Mouse (Mus musculus): ENCODE data around the gene Gm20795. TPM values are rescaled to one million over a fixed set of nuclear protein-coding genes. Genes with fewer than 3 reads are reported as not detected.

Gene Gm20795
- not detected in 2 replicates for polyA plus RNA-seq (2012; rRNA removed)

GRCm38 (mm10) chrY:40804614-40805013, at the start of gene Gm20795:
Gene Gm20795, plus strand, starts transcription at chrY:40804914.

GRCm38 (mm10) chrY:40775665-40776064, 29.0 kb upstream of the Gm20795 start, which contains the start of gene Gm21797:
Gene Gm21797, minus strand, starts transcription at chrY:40775765.

Other genes starting within 250 kb of the Gm20795 start
- not detected in 2 replicates for gene Gm21852, start 152.9 kb upstream of the Gm20795 start, polyA plus RNA-seq (2012; rRNA removed)
- gene Gm21797, start 29.1 kb upstream of the Gm20795 start, polyA plus RNA-seq (2012; rRNA removed): not detected in 2 replicates

Data from central nervous system, embryonic 14 days (tissue).